Mouse (Mus musculus): Measurements from ENCODE around the gene Ccm2. TPM values are rescaled to one million over a fixed set of nuclear protein-coding genes. Genes with fewer than 3 reads are reported as not detected.

Gene Ccm2
- 44.7 and 68.9 TPM in 2 replicates for polyA plus RNA-seq (2015; fragmentation: Nextera tagmentation; extraction: Ambion mirVana)

DNA sequence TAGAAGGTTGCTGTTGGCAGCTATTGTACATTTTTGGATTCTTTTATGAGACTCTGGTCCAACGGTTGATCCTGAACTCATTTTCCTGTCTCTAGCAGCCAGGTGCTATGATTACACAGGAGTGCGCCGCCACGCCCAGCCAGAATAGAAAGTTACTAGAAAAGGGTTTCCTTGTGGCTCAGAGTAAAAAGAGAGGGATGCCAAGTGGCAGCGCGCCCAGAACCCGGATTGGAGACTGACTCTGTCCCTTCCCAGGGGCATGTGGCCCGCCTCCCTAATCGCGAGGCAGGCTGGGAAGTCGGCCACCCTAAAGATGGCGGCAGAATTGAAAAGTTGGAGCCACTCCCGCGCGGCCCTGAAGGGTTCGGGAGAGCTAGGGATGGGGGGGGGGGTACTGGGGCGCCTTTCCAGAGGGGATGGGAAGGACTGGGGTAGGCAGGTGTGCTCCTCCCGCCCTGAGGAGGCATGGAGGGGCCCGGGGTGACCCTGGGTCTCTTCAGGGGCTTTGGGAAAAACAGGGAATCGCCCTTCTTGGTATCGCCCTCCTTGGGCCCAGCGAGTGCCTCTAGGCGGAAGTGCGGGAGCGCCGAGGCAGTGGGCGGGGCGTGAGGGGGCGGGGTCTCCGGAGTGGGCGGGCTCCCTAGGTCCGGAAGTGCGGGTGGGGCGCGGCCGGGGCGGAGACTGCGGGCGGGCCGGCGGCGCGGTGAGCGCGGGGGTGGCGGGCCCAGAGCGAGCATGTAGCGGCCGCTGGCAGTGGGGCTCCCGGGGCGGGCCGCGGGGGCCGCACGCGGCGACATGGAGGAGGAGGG, at the start of gene Ccm2:
TSS of gene Ccm2 (plus strand) at position 683 of the 809 bp plus-strand sequence.
- Histone ChIP-seq H3K27me3 (no peaks in the 10 kb centered on the region), H3K9ac (peak within 1 kb of the TSS; percentile 89), H3K36me3 (no peaks in the 10 kb centered on the region), H3K4me1 (replicated peaks) (peaks cover 19% of the 10 kb centered on the region), H3K4me2 (peak within 1 kb of the TSS; percentile 71), H3K9me3 (replicated peaks) (no peaks in the 10 kb centered on the region), H3K27ac (peak within 1 kb of the TSS; percentile 99), H3K4me3 (peak within 1 kb of the TSS; percentile 92)
- WGBS = 2% methylated on average over 47 of the region's 57 CpGs
- ATAC-seq (replicated peaks; ENCODE audit: insufficient number of reproducible peaks, insufficient read depth, low FRiP score, low read depth) = peak; percentile 94

DNA sequence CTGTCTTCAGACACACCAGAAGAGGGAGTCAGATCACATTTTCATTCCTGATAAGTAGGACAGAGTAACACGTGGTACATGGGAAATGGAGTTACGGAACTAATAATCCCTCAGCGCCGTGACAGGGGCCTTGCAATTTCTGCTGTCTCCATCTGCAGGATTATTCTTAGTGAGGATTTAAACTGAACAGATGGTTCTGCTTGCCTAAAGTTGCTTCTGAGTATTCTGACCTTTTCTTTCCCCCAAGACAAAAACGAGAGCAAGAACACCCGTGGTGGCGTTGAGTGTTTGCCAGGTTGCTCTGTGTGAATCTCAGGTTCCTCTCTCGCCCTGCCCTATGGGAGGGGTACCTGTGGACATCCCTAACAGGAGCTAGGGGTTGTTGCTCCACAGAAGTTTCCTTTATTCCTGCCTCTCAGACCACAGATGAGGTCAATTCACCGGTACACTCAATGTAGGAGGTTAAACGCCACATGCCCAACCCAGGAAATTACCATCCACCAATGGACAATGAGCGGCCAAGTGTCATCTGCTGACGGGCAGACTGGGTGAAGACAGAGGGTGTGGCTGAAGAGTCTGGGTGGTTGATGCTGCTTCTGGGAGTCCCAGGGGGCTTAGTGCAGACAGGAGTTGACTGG, 49.3 kb upstream of the Ccm2 start:
- Histone ChIP-seq H3K36me3 (no peaks in the 10 kb centered on the region), H3K4me1 (replicated peaks) (no peaks in the 10 kb centered on the region), H3K27ac (no peak overlapping the region), H3K4me2 (no peak overlapping the region), H3K27me3 (no peaks in the 10 kb centered on the region), H3K9me3 (replicated peaks) (no peaks in the 10 kb centered on the region), H3K9ac (no peak overlapping the region), H3K4me3 (no peak overlapping the region)
- ATAC-seq (replicated peaks; ENCODE audit: insufficient number of reproducible peaks, insufficient read depth, low FRiP score, low read depth) = no peak
- WGBS = 74% methylated on average over 12 of the region's 12 CpGs

DNA sequence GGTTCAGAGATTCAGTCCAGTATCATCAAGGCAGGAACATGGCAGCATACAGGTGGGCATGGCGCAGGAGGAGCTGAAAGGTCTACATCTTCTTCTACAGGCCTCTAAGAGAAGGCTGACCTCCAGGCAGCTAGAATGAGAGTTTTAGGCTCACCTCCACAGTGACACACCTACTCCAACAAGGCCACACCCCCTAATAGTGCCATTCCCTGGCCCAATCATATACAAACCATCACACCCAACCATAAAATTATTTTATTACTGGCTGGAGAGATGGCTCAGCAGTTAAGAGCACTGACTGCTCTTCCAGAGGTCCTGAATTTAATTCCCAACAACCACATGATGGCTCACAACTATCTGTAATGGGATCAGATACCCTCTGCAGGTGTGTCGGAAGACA, 44.2 kb upstream of the Ccm2 start:
- Histone ChIP-seq H3K4me3 (no peak overlapping the region), H3K27ac (no peak overlapping the region), H3K9ac (no peak overlapping the region), H3K36me3 (no peaks in the 10 kb centered on the region), H3K9me3 (replicated peaks) (no peaks in the 10 kb centered on the region), H3K4me2 (no peak overlapping the region), H3K27me3 (no peaks in the 10 kb centered on the region), H3K4me1 (replicated peaks) (no peaks in the 10 kb centered on the region)
- ATAC-seq (replicated peaks; ENCODE audit: insufficient number of reproducible peaks, insufficient read depth, low FRiP score, low read depth) = no peak
- 82% methylated on average over 2 of the region's 2 CpGs for WGBS

DNA sequence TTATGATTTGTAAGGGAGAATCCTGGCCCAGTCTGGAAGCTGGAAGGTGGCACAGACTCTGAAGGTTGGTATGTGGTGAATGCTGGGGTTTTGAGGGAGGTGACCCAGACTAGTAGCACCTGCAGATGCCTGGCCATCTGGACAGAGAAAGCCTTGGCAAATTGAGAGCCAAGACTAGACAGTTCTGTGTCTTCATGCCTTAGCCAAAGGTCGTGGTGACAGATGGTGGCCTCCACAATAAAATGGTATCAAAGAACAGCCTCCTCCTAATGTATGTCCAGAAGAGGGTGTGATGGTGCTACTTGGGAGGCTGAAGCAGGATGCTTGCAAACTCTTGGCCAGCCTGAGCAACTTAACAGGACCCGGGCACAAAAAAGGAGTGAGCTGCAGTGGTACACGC, 42.5 kb upstream of the Ccm2 start:
- Histone ChIP-seq H3K9me3 (replicated peaks) (no peaks in the 10 kb centered on the region), H3K36me3 (no peaks in the 10 kb centered on the region), H3K27me3 (no peaks in the 10 kb centered on the region), H3K4me2 (no peak overlapping the region), H3K4me1 (replicated peaks) (no peaks in the 10 kb centered on the region), H3K4me3 (no peak overlapping the region), H3K9ac (no peak overlapping the region), H3K27ac (no peak overlapping the region)
- no peak for ATAC-seq (replicated peaks; ENCODE audit: insufficient number of reproducible peaks, insufficient read depth, low FRiP score, low read depth)
- WGBS = 70% methylated on average over 3 of the region's 3 CpGs

DNA sequence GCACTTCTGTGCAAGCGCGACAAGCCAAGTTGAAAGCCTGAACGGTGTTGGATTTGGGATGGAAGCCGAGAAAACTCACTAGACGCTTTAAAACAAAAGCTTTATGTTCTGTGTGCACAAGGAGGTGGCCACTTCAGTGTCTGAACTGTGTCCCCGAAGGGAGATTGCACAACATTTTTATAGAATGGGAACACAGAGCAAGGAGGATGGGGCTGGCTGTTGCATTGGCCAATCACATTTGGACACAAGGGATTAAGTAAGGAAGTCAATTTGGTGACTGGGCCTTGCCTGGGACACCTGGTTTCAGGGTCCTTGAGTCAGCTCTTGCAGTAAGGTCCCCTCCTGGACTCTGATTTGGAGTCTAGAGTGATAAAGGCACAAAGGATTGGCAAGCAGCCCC, 42.0 kb upstream of the Ccm2 start:
- H3K4me3 ChIP-seq = no peak overlapping the region
- 78% methylated on average over 6 of the region's 6 CpGs for WGBS
- H3K9ac ChIP-seq = no peak overlapping the region
- no peaks in the 10 kb centered on the region for H3K9me3 ChIP-seq (replicated peaks)
- H3K4me1 ChIP-seq (replicated peaks) = no peaks in the 10 kb centered on the region
- H3K36me3 ChIP-seq = no peaks in the 10 kb centered on the region
- no peak for ATAC-seq (replicated peaks; ENCODE audit: insufficient number of reproducible peaks, insufficient read depth, low FRiP score, low read depth)
- H3K4me2 ChIP-seq = no peak overlapping the region
- no peak overlapping the region for H3K27ac ChIP-seq
- no peaks in the 10 kb centered on the region for H3K27me3 ChIP-seq

DNA sequence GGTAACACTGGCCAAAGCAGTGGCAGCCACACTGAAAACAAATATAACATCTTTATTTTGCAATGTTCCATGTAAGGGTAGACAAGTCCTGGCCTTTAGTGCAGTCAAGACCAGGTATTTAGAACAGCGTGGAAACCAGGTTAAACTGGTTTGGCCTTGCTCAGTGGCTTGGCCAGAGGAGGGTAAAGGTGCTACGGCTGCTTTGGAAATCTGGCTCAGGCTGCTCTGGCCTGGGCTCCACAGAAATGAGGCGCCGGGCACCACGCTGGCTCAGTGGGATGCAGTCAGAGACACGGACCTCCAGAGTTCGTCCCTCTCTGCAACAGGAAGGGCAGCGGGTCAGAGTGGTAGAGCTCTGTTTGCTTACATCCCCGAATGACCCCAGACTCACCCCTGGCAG, 40.2 kb upstream of the Ccm2 start:
- no peak for ATAC-seq (replicated peaks; ENCODE audit: insufficient number of reproducible peaks, insufficient read depth, low FRiP score, low read depth)
- H3K4me3 ChIP-seq = no peak overlapping the region
- H3K27ac ChIP-seq = no peak overlapping the region
- no peaks in the 10 kb centered on the region for H3K9me3 ChIP-seq (replicated peaks)
- H3K9ac ChIP-seq = no peak overlapping the region
- no peaks in the 10 kb centered on the region for H3K36me3 ChIP-seq
- H3K4me1 ChIP-seq (replicated peaks) = no peaks in the 10 kb centered on the region
- H3K4me2 ChIP-seq = no peak overlapping the region
- WGBS = 73% methylated on average over 9 of the region's 9 CpGs
- no peaks in the 10 kb centered on the region for H3K27me3 ChIP-seq

DNA sequence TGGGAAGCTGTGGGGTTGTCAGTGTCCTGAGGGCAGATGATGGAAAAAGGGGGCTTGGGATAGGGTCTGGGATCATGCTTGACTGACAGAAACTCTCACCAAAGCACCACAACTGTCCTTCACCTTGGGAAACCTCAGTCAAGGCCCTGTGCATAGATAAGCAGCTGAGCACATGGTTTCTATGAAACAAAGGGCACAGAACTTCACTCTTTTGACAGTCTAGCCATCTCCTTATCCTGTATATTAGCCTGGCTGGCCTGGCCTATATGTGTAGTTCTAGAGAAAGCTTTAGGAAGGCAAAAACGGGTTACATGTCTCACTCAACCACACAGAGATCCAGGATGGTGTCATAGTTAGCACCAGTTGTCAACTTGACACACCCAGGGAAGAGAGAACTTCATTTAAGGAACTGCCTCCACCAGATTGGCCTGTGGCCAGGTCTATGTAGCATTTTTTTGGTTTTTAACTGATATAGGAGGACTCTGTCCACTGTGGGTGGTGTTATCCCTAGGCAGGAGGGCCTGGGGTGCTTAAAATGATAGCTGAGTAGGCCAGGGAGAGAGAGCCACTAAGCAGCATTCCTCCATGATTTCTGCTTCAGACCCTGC, 38.3 kb upstream of the Ccm2 start:
- WGBS = 52% methylated on average over 1 of the region's 1 CpGs
- ATAC-seq (replicated peaks; ENCODE audit: insufficient number of reproducible peaks, insufficient read depth, low FRiP score, low read depth) = no peak
- H3K9me3 ChIP-seq (replicated peaks) = no peaks in the 10 kb centered on the region

DNA sequence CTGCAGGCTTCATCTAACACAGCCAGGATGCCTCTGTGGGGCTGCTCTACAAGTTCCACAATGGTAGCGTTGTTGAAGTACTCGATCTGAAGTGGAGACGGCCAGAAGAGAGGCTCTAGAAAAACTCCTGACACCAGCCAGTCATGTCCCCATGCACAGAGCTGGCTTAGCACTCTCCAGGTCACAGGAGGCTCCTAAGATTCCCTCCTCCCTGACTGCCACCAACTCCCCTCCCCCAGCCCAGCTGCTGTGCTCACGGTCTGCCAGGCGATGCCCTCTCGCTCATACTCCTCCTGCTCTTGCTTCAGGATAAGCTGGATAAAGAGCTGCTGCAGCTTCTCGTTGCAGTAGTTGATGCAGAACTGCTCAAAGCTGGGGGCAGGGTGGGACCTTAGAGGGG, 31.9 kb upstream of the Ccm2 start:
- Histone ChIP-seq H3K4me3 (no peak overlapping the region), H3K27me3 (no peaks in the 10 kb centered on the region), H3K9me3 (replicated peaks) (no peaks in the 10 kb centered on the region), H3K4me1 (replicated peaks) (no peaks in the 10 kb centered on the region; the same call in 1 of the 2 replicates), H3K9ac (no peak overlapping the region), H3K4me2 (no peak overlapping the region), H3K27ac (no peak overlapping the region), H3K36me3 (no peaks in the 10 kb centered on the region)
- no peak for ATAC-seq (replicated peaks; ENCODE audit: insufficient number of reproducible peaks, insufficient read depth, low FRiP score, low read depth)
- WGBS = 28% methylated on average over 7 of the region's 7 CpGs

More for the DNA sequence above, 38.3 kb upstream of the Ccm2 start:
- H3K27me3 ChIP-seq = no peaks in the 10 kb centered on the region
- no peak overlapping the region for H3K4me2 ChIP-seq
- H3K36me3 ChIP-seq = no peaks in the 10 kb centered on the region
- H3K27ac ChIP-seq = no peak overlapping the region
- H3K4me1 ChIP-seq (replicated peaks) = no peaks in the 10 kb centered on the region
- H3K9ac ChIP-seq = no peak overlapping the region
- no peak overlapping the region for H3K4me3 ChIP-seq

DNA sequence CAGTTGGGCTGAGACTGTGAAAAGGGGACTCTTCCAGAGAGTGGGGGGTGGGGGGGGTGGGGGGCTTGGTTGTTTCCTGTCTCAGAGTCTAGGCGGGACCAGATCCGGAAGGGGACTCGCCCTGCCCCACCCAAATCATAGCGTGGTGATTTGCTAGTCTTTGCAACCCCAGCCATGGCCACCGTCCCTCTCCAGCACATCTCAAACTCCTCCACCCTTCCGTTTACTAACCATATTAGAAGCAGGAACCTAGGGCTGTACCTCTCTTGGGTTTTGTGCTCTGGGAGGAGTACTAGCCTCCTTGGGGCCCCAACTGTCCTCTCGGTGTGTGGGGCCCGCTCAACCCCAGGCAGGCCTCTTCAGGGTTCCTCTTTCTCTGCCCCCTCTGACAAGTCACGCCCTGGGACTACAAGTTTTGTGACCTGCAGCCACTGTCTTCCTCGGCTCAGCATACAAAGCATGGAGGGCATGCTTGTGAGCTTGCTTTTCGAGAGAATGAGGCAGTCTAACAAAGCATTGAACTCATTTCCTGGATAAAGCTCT, 27.1 kb upstream of the Ccm2 start:
- Histone ChIP-seq H3K4me1 (replicated peaks) (no peaks in the 10 kb centered on the region; the same call in 1 of the 2 replicates), H3K4me2 (0 out of 2 replicates have a peak overlapping the region, but pooled peaks have one; percentile 27), H3K9me3 (replicated peaks) (no peaks in the 10 kb centered on the region), H3K9ac (no peak overlapping the region), H3K27ac (no peak overlapping the region), H3K4me3 (peak overlapping the region; percentile 17; the same call in 1 of the 2 replicates), H3K27me3 (no peaks in the 10 kb centered on the region), H3K36me3 (peaks cover 6% of the 10 kb centered on the region)
- ATAC-seq (replicated peaks; ENCODE audit: insufficient number of reproducible peaks, insufficient read depth, low FRiP score, low read depth) = no peak
- 70% methylated on average over 11 of the region's 11 CpGs for WGBS

DNA sequence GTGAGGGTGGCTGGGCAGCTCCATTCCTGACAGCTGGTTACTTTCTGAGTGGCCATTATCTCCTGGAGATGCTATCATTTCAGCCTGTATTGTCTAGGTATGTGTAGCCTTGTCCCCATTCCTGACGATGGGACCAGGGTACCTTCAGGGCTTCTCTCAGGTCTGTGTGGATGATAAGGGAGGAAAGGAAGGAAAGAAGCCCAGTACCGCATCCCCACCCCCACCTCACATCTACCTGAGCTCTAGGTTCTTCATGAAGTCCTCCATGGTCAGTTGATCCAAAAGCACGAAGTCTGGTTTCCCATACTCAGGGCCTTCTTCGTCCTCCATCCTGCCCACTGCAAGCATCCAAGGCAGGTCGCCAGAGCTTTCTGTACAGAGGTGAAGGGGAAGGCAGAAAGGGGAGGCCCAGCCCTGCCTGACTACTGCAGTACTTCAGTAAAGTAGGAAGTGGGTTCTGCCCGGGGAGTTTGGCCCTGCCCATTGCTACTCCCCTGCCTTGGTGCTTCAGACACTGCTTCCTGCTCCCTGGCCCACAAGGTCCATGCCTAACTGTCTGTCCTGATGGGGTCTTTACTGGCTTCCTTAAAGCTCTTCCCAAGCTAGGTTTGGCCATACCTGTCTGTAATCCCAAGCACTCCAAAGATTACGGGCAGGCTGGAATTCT, 26.0 kb upstream of the Ccm2 start, which contains the start of gene Myo1g:
TSS of gene Myo1g (minus strand) at position 459 of the 667 bp plus-strand sequence.
- H3K4me2 ChIP-seq = 0 out of 2 replicates have a peak within 1 kb of the TSS, but pooled peaks have one; percentile 27
- H3K27me3 ChIP-seq = no peaks in the 10 kb centered on the region
- WGBS = 54% methylated on average over 7 of the region's 7 CpGs
- H3K4me1 ChIP-seq (replicated peaks) = no peaks in the 10 kb centered on the region
- no peak within 1 kb of the TSS for H3K9ac ChIP-seq
- ATAC-seq (replicated peaks; ENCODE audit: insufficient number of reproducible peaks, insufficient read depth, low FRiP score, low read depth) = no peak
- H3K9me3 ChIP-seq (replicated peaks) = no peaks in the 10 kb centered on the region
- peak within 1 kb of the TSS; percentile 17; the same call in 1 of the 2 replicates for H3K4me3 ChIP-seq
- H3K27ac ChIP-seq = no peak within 1 kb of the TSS
- H3K36me3 ChIP-seq = peaks cover 16% of the 10 kb centered on the region
